Mouse (Mus musculus) neural tube, embryonic 12.5 days (tissue): ENCODE measurements at regions not wholly inside any gene's neighbourhood (a gene's known extent, or its start where the extent isn't known, plus 50 kb on each side); places are given as distances from the start of the nearest gene placed in this dataset.

Experiments used
- ATAC-seq: fragments of 200-750 bp; cut with Nextera tagmentation; 2 replicates; pipeline ENCODE4 v1.8.0; 2017; ENCODE audit warnings: low read depth, mild to moderate bottlenecking, moderate TSS enrichment, moderate library complexity; ENCODE audit not compliant: low FRiP score
- H3K27ac ChIP-seq: fragments of 300-500 bp; sonication (generic); 2 replicates; pipeline ENCODE4 v1.5.1; 2016
- H3K27me3 ChIP-seq: fragments of 300-500 bp; sonication (generic); replicated peaks from 2 replicates; pipeline ENCODE4 v1.6.1; 2016; ENCODE audit warnings: mild to moderate bottlenecking
- H3K36me3 ChIP-seq: fragments of 300-500 bp; sonication (generic); 2 replicates; pipeline ENCODE4 v1.6.1; 2016; ENCODE audit warnings: mild to moderate bottlenecking
- H3K4me1 ChIP-seq: fragments of 300-500 bp; sonication (generic); 2 replicates; pipeline ENCODE4 v1.6.1; 2016
- H3K4me2 ChIP-seq: fragments of 300-500 bp; sonication (generic); replicated peaks from 2 replicates; pipeline ENCODE4 v1.6.1; 2016; ENCODE audit warnings: mild to moderate bottlenecking
- H3K4me3 ChIP-seq: fragments of 300-500 bp; sonication (generic); 2 replicates; pipeline ENCODE4 v1.5.1; 2016
- H3K9ac ChIP-seq: fragments of 300-500 bp; sonication (generic); 2 replicates; pipeline ENCODE4 v1.6.1; 2016; ENCODE audit warnings: mild to moderate bottlenecking
- H3K9me3 ChIP-seq: fragments of 300-500 bp; sonication (generic); 2 replicates; pipeline ENCODE4 v1.6.1; 2016; ENCODE audit warnings: mild to moderate bottlenecking
- WGBS: fragments of 180-500 bp; shearing (Covaris S2); methylation state at CpG from one replicate; pipeline ENCODE4 v1.1.7; 2016; 5-methylcytosine and 5-hydroxymethylcytosine counted together

DNA sequence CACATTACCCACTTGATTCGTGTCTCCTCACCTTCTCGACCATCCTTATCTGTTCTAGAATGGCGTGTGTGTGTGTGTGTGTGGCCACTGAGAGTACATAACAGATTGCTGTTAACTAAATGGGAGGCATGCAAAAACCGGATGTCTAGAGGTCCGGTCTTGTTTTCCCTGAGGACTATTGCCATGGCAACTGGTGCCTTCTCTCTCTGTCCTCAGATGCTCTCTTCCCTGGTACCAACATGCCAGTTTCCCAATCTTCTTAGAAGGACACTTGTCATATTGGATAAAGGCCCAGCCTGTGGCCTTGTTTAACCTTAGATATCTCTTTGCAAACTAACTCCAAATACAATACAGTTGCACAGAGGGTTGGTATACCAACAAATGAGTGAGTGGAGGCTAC lies 125.9 kb downstream of the Irs2 start:
- H3K27me3 ChIP-seq, result no peaks in the 10 kb centered on the region
- 0 out of 2 replicates have a peak, but pooled peaks cover 4% of the 10 kb centered on the region for H3K4me1 ChIP-seq
- no peak overlapping the region for H3K4me2 ChIP-seq
- ATAC-seq, result no peak
- WGBS, result 81% methylated on average over 5 of the region's 5 CpGs
- H3K9ac ChIP-seq, result no peak overlapping the region
- H3K27ac ChIP-seq, result no peak overlapping the region
- no peaks in the 10 kb centered on the region for H3K9me3 ChIP-seq
- H3K4me3 ChIP-seq, result no peak overlapping the region
- no peaks in the 10 kb centered on the region for H3K36me3 ChIP-seq

GRCm38 (mm10) chr8:10879883-10880282 lies 128.4 kb downstream of the Irs2 start:
- WGBS, result 41% methylated on average over 6 of the region's 6 CpGs
- no peak for ATAC-seq
- Histone ChIP-seq H3K9ac (no peak overlapping the region), H3K4me2 (no peak overlapping the region), H3K4me3 (no peak overlapping the region), H3K27ac (no peak overlapping the region), H3K27me3 (no peaks in the 10 kb centered on the region), H3K4me1 (0 out of 2 replicates have a peak, but pooled peaks cover 4% of the 10 kb centered on the region), H3K9me3 (no peaks in the 10 kb centered on the region), H3K36me3 (no peaks in the 10 kb centered on the region)

- H3K9me3 ChIP-seq, result no peaks in the 10 kb centered on the region
These were observed 129.0 kb downstream of the Irs2 start for GRCm38 (mm10) chr8:10879049-10879847.

GRCm38 (mm10) chr8:10878371-10878770 lies 129.9 kb downstream of the Irs2 start:
- H3K4me3 ChIP-seq, result no peak overlapping the region
- no peak for ATAC-seq
- H3K4me2 ChIP-seq, result no peak overlapping the region
- H3K4me1 ChIP-seq, result 0 out of 2 replicates have a peak, but pooled peaks cover 4% of the 10 kb centered on the region
- no peak overlapping the region for H3K27ac ChIP-seq
- no peak overlapping the region for H3K9ac ChIP-seq
- 92% methylated on average over 4 of the region's 4 CpGs for WGBS
- no peaks in the 10 kb centered on the region for H3K27me3 ChIP-seq
- H3K36me3 ChIP-seq, result no peaks in the 10 kb centered on the region
- no peaks in the 10 kb centered on the region for H3K9me3 ChIP-seq

More at GRCm38 (mm10) chr8:10879049-10879847, 129.0 kb downstream of the Irs2 start:
- no peak overlapping the region for H3K9ac ChIP-seq
- 85% methylated on average over 10 of the region's 10 CpGs for WGBS
- 0 out of 2 replicates have a peak, but pooled peaks cover 4% of the 10 kb centered on the region for H3K4me1 ChIP-seq
- H3K27ac ChIP-seq, result no peak overlapping the region
- no peak for ATAC-seq
- no peak overlapping the region for H3K4me3 ChIP-seq
- no peak overlapping the region for H3K4me2 ChIP-seq
- H3K27me3 ChIP-seq, result no peaks in the 10 kb centered on the region
- no peaks in the 10 kb centered on the region for H3K36me3 ChIP-seq

DNA sequence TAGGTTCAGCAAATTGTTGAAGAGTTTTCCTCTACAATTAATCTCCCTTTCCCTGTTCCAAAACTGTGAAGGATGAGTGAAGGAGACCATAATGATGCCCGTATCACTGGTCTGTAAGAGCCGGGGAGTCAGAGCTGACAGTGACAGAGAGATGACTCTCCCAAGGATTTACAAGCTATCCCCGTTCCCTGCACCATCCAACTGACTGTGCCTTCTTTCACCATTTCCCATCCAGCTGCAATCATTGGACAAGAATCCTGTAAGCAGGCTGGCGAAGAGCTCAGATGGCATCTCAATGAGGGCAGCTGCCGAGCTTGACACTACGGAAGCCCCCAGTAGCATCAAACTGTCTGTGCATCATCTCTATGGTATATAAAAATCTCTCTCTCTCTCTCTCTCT lies 133.1 kb downstream of the Irs2 start:
- ATAC-seq, result no peak
- no peak overlapping the region for H3K27ac ChIP-seq
- H3K4me1 ChIP-seq, result peaks cover 11% of the 10 kb centered on the region; the same call in 1 of the 2 replicates
- H3K4me2 ChIP-seq, result no peak overlapping the region
- no peaks in the 10 kb centered on the region for H3K36me3 ChIP-seq
- no peaks in the 10 kb centered on the region for H3K27me3 ChIP-seq
- no peak overlapping the region for H3K9ac ChIP-seq
- no peak overlapping the region for H3K4me3 ChIP-seq
- 63% methylated on average over 6 of the region's 6 CpGs for WGBS
- H3K9me3 ChIP-seq, result no peaks in the 10 kb centered on the region

GRCm38 (mm10) chr8:10871451-10871850 lies 136.8 kb downstream of the Irs2 start:
- no peak for ATAC-seq
- WGBS, result 63% methylated on average over 7 of the region's 7 CpGs
- Histone ChIP-seq H3K27ac (no peak overlapping the region), H3K9me3 (no peaks in the 10 kb centered on the region), H3K4me2 (no peak overlapping the region), H3K36me3 (no peaks in the 10 kb centered on the region), H3K9ac (no peak overlapping the region), H3K4me3 (no peak overlapping the region), H3K4me1 (peaks cover 8% of the 10 kb centered on the region; the same call in 1 of the 2 replicates), H3K27me3 (0 out of 2 replicates have a peak, but pooled peaks cover 2% of the 10 kb centered on the region)

DNA sequence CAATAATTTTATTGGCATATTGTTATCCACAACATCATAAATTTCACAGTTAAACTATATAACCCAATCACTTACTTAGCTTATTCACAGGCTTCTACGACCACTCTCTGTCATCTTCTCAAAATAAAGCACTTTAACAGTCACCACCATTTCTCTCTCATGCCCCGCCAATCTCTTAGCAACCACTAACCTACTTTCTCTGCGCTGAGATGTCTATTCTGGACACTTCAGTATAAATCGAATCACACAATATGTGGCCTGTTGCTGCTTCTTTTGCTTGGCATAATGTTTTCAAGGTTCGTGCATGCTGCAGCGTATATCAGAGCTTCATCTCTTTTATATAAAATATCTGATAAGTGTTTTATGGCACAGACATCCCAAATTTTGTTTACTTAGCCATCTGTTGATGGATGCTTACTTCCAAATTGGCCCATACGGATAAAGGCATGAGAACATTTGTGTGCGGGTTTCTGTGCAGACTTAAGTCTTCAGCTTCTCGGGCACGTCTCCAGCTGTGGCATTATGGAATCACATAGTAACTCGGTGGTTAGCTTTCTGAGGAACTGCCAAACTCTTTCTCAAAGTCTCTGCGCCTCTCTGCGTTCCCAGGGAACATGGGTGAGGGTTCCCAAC lies 137.7 kb downstream of the Irs2 start:
- 75% methylated on average over 13 of the region's 13 CpGs for WGBS
- Histone ChIP-seq H3K4me2 (no peak overlapping the region), H3K27ac (no peak overlapping the region), H3K9me3 (no peaks in the 10 kb centered on the region), H3K4me1 (peaks cover 15% of the 10 kb centered on the region; the same call in 1 of the 2 replicates), H3K36me3 (no peaks in the 10 kb centered on the region), H3K4me3 (no peak overlapping the region), H3K9ac (no peak overlapping the region), H3K27me3 (0 out of 2 replicates have a peak, but pooled peaks cover 2% of the 10 kb centered on the region)
- no peak for ATAC-seq

- Histone ChIP-seq H3K36me3 (no peaks in the 10 kb centered on the region), H3K4me2 (no peak overlapping the region), H3K9me3 (no peaks in the 10 kb centered on the region), H3K4me1 (peaks cover 20% of the 10 kb centered on the region; the same call in 1 of the 2 replicates), H3K27ac (no peak overlapping the region), H3K4me3 (no peak overlapping the region), H3K27me3 (0 out of 2 replicates have a peak, but pooled peaks cover 2% of the 10 kb centered on the region), H3K9ac (no peak overlapping the region)
- 89% methylated on average over 10 of the region's 10 CpGs for WGBS
- ATAC-seq, result no peak
These were observed 138.4 kb downstream of the Irs2 start for GRCm38 (mm10) chr8:10869866-10870265.

DNA sequence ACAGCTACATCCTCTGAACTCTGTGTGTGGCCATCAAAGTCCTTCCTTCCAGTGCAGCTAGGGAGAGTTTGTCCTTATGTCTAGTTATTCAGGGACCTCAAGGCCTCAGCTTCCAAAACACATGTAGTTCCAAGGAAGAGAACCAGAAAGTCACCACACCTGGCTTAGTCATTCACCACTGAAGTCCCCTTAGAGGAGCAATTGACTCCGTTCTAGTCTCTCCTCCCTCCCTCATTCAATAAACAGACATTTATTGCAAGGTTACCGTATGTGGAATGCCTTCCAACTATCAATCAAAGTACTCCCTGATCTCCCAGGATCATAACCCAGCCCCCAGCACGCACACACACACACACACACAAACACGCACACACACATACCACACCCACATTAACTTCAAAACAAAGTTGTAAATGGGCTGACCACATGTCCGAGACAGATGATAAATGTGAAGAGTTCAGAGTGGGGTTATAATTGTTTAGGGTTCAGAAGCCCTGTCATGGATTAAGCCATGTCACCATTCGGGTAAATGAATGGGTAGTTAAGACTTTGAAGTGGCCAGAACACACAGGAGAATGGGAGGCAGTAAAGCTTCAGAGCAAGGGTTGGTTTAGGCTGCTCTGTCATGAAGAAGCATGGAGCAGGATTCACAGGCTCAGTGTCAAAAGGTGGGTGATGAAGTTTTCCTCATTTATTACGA lies 141.4 kb downstream of the Irs2 start:
- Histone ChIP-seq H3K4me3 (no peak overlapping the region), H3K27me3 (0 out of 2 replicates have a peak, but pooled peaks cover 2% of the 10 kb centered on the region), H3K4me1 (peaks cover 18% of the 10 kb centered on the region; the same call in 1 of the 2 replicates), H3K9me3 (no peaks in the 10 kb centered on the region), H3K9ac (no peak overlapping the region), H3K4me2 (no peak overlapping the region), H3K27ac (no peak overlapping the region), H3K36me3 (no peaks in the 10 kb centered on the region)
- no peak for ATAC-seq
- 15% methylated on average over 7 of the region's 7 CpGs for WGBS

GRCm38 (mm10) chr8:10865941-10866513 lies 142.2 kb downstream of the Irs2 start:
- no peaks in the 10 kb centered on the region for H3K9me3 ChIP-seq
- no peaks in the 10 kb centered on the region for H3K36me3 ChIP-seq
- ATAC-seq, result no peak
- H3K4me2 ChIP-seq, result no peak overlapping the region
- H3K4me3 ChIP-seq, result no peak overlapping the region
- H3K9ac ChIP-seq, result no peak overlapping the region
- H3K27me3 ChIP-seq, result 0 out of 2 replicates have a peak, but pooled peaks cover 5% of the 10 kb centered on the region
- H3K4me1 ChIP-seq, result peaks cover 12% of the 10 kb centered on the region; the same call in 1 of the 2 replicates
- H3K27ac ChIP-seq, result no peak overlapping the region
- WGBS, result 53% methylated on average over 11 of the region's 11 CpGs

GRCm38 (mm10) chr8:10865415-10865821 lies 142.8 kb downstream of the Irs2 start:
- Histone ChIP-seq H3K27me3 (0 out of 2 replicates have a peak, but pooled peaks cover 5% of the 10 kb centered on the region), H3K4me3 (no peak overlapping the region), H3K36me3 (no peaks in the 10 kb centered on the region), H3K4me2 (no peak overlapping the region), H3K4me1 (peaks cover 12% of the 10 kb centered on the region; the same call in 1 of the 2 replicates), H3K27ac (no peak overlapping the region), H3K9me3 (no peaks in the 10 kb centered on the region), H3K9ac (no peak overlapping the region)
- 42% methylated on average over 8 of the region's 8 CpGs for WGBS
- ATAC-seq, result no peak
